Mouse (Mus musculus) heart, postnatal 25 days (tissue): ENCODE data around the gene Slco2a1. TPM values are rescaled to one million over a fixed set of nuclear protein-coding genes. Genes with fewer than 3 reads are reported as not detected.

Experiments used
- DNase-seq: peaks from one replicate; pipeline ENCODE4 v3.0.0; 2022; ENCODE audit warnings: low spot score
- intact Hi-C: fragments of 180-260 bp; cut with DNase I; formaldehyde crosslinking; loops from one replicate; pipeline ENCODE4 v1.15.1; 2025
- total RNA-seq, 2 experiments: library from RNA; stranded (reverse); gene quantifications; 2 replicates each; pipeline ENCODE4 v1.2.3; 2021

The Slco2a1 gene
- total RNA-seq, 2 experiments from 2014 or later = 4.8 to 5.6 TPM

GRCm38 (mm10) chr9:103030041-103030440, 41.5 kb downstream of the Slco2a1 start:
- intact Hi-C loops = no loop called here
- DNase-seq = no peak

DNA sequence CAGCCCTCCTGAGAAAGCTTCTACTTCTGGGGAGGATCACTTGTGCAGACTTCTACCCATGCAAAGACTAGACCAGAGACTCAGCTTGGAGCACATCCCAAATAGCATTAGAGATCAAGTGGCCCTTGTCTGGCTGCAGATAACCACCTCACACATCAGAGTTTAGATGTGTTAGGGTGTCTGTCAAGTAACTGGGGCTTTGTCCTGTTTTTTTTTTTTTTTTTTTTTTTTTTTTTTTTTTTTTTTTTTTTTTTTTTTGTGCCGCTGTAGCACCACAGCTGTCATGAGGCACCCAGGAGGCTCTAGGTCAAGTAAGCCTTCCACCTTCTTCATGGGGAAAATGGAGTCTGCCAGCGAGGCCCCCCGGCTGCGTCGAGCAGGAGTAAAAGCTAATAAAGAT, 42.7 kb downstream of the Slco2a1 start:
- intact Hi-C loops = no loop called here
- no peak for DNase-seq

DNA sequence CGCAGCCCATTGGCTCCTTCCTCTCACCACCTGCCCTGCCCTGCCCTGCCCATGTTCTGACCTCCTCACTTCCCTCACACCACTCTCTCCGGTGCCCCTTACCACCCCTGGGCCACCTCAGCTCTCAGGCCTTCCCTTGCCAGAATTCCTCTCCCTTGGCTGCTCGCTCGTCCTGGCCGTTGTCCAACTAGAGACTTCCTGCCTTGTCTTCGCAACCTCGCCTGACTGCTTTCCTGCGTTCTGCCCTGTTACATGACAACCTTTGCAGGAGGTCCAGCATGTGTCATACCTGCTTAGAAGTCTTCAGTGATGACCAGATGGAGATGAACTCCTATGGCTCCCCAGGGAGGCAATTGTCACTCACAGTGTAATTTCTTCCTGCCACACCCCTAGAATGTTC, 43.7 kb downstream of the Slco2a1 start:
- DNase-seq = peak; percentile 28
- intact Hi-C loops = no loop called here

GRCm38 (mm10) chr9:103033381-103033780, 44.9 kb downstream of the Slco2a1 start:
- no peak for DNase-seq
- intact Hi-C loops = no loop called here

DNA sequence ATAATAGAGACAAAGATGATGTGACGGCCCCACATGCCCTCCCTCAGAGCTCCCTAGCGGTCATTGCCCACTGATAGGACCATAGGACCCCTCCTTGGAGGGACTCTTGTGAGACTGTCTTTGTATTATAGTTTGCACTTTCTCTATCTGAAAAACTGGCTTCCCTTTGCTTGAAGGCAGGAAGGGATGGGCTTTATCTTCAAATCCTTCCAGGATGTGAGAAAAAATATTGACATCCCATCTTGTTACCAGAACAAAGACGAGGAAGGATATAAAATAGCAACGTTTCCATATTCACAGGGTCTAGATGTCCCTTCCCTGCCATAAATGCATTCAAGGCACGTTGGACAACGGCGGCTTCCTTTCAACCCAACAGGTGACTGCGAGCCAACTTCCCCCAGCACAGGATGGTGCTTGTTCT, 48.5 kb downstream of the Slco2a1 start:
- DNase-seq = no peak
- intact Hi-C loops = no loop called here

DNA sequence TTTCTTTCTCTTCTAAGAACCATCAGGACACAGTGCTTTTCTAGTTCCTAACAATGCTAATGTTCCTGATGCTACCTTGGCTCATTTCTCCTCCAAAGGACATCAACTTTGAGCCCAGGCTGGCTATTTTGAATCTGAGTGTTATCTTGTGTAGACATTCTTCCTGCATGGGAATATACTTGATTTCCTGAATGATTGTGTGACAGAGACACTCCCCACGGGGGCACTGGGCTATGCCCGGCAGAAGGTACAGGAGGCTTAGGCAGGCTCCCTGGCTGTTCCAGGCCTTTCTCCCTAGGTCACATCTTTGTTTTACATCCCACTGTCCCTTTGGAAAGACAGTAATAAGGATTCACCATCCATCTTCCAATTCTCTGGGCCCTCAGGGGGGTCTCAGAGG, 49.8 kb downstream of the Slco2a1 start:
- no peak for DNase-seq
- intact Hi-C loops = no loop called here

- intact Hi-C loops = no loop called here
- DNase-seq = no peak
Measured at GRCm38 (mm10) chr9:103038705-103039104, 50.2 kb downstream of the Slco2a1 start.

- no peak for DNase-seq
- intact Hi-C loops = no loop called here
Measured at GRCm38 (mm10) chr9:103040581-103040980, 52.1 kb downstream of the Slco2a1 start.

- DNase-seq = no peak
- intact Hi-C loops = no loop called here
Measured at GRCm38 (mm10) chr9:103045406-103045805, 56.9 kb downstream of the Slco2a1 start.

DNA sequence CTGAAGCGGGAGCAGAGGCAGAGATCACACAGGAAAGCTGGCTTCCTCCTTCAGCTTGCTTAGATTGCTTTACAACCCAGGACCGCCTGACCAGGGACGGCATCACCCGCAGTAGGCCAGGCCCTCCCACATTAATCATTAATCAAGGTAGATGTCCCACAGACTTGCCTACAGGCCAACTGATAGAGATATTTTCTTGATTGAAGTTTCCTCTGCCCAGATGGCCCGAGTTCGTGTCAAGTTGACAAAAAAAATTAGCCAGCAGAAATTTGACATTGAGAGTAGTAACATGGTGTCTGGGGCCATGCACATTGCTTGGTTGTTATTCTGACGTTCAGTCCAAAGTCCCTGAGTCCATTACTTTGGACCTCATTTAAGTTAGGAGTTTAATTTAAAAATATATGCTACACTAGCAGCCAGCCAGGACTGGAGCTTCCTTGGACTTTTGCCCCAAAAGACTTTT, 60.6 kb downstream of the Slco2a1 start:
- DNase-seq = no peak
- intact Hi-C loops = no loop called here

DNA sequence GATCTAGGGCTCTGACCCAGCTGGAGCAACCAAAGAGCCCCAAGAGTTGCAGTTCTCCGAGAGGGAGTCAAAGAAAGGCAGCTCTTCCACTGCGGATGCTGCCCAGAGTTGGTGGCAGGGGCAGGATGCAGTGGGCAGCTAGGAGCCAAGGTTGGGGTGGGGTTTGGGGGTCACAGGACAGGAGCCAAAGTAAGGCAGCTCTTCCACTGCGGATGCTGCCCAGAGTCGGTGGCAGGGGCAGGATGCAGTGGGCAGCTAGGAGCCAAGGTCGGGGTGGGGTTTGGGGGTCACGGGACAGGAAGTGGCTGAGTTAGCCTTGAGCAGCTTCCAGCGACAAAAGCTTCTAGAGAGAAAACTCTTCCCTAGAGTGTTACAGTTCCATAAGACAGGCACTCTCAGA, 65.3 kb downstream of the Slco2a1 start:
- intact Hi-C loops = no loop called here
- DNase-seq = no peak

DNA sequence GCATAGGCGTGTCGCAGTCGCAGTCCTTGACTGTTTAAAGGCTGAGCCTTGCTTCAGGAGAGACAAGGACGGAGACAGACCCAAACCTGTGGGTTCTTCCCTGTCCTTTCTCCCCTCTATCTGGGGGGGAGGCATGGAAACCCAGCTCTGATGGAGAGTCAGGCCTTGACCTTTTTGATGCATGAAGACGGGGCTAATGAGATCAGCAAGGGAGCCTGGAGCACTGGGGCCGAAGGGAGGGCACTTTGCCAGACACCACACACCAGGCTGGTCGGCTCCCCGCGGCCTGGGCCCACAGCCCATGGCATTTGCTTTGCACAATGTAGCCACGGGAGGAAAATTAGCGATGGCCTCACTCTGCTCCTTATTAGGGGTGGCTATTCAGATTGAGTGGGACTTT, 66.5 kb downstream of the Slco2a1 start:
- DNase-seq = no peak
- intact Hi-C loops = no loop called here

GRCm38 (mm10) chr9:103056164-103056563, 67.7 kb downstream of the Slco2a1 start:
- no peak for DNase-seq
- intact Hi-C loops = loop anchor here (2.0 kb wide), 1 partner anchor 37 kb away; no protein-coding TSS in a partner anchor

GRCm38 (mm10) chr9:103060551-103060950, 72.0 kb downstream of the Slco2a1 start:
- no peak for DNase-seq
- intact Hi-C loops = no loop called here

DNA sequence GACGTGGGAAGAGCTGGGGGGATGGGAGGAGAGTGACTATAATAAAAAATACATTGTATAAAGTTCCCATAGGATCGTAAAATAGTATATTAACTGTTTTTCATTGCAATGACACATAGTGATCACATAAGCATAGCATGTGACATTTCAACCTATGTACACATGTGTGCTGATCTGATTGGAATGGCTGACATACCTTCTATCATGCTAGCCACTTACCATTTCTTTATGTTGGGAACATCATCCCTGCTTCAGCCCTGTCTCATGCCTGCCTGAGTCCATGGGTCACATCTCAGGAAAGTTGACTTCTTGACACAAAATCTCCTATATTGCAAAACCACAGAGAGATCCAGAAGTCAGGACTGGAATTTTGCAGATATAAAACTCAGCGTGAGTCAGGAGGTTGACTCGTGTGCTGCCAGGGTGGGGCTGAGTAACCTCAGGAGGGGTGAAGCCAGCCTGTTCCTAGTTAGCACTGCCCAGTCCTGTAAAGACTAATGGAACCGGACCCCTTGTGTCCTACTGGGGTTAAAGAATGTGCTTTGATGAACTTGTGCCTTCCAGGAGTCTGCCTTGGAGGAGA, 73.0 kb downstream of the Slco2a1 start:
- no peak for DNase-seq
- intact Hi-C loops = no loop called here

DNA sequence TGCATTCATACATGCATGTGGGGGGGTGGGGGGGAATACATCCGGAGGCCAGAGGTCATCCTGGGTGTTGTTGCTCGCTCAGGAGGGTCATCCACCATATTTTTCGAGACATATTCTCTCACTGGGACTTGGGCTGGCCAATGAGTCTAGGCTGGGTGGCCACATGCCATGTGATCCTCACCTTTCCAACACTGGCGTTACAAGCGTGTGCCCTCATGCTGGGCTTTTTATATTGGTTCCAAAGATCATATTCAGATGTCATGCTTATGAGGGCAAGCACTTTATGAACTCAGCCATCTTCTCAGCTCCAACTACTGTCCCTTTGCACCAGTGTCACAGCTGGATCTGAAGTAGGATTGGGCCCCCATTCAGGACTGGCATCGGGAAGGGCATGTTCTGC, 75.1 kb downstream of the Slco2a1 start:
- DNase-seq = no peak
- intact Hi-C loops = no loop called here

DNA sequence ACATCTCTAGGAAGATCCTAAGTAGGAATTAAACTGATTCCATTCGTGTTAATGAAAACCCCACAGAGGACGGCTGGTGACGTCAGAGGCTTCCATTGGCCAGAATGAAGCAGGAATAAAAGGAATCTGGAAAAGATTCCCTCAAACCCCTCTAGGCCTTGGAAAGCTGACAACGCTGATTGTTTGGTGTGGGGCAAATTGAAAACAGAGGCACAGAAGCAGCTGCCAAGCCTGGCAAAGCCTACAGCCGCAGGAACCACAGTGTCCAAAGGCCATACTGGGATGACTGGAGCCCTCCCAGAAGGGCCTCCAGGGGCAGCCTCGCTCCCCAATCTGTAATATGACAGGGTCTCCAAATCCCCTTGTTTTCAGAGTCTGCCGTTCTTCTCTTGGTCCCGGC, 78.3 kb downstream of the Slco2a1 start:
- intact Hi-C loops = no loop called here
- DNase-seq = no peak

DNA sequence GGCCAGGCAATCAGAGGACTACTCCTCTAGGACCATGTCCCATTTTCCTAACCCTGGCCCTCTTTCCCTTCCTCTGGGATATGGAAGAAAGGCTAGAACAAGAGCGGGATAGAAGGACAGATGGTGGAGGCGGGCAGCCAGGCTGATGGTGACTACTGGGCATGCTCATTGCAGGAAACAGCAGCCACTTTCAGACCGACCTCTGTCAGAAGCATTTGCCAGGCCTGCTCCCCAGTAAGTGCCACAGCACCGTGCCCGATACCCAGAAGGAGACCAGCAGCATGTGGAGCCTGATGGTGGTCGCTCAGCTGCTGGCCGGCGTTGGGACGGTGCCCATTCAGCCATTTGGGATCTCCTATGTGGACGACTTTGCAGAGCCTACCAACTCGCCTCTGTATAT, 79.1 kb downstream of the Slco2a1 start:
- no peak for DNase-seq
- intact Hi-C loops = no loop called here

DNA sequence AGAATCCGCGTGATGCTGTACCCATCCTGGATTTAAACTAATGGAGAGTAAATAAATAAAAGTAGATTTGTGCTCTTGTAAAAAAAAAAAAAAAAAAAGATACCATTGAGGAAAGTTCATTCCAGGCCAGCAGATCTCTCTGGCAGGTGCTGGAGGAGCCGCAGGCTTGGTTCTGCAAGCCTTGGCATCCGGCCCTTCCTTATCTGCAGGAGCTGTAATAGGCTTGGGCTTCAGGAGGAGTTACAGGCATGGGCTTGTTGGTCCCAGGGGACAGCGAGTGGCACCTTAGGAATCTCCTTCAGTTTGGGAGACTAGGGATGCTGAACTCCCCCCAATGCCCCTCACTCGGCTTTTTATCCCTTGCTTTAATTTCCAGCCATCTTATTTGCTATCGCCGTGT, 80.3 kb downstream of the Slco2a1 start:
- intact Hi-C loops = no loop called here
- no peak for DNase-seq

- intact Hi-C loops = no loop called here
- no peak for DNase-seq
Measured at GRCm38 (mm10) chr9:103071541-103072203, 83.2 kb downstream of the Slco2a1 start.

- intact Hi-C loops = no loop called here
- no peak for DNase-seq
Measured at GRCm38 (mm10) chr9:103072204-103072599, 83.7 kb downstream of the Slco2a1 start.

- intact Hi-C loops = no loop called here
- DNase-seq = no peak
Measured at GRCm38 (mm10) chr9:103072926-103073515, 84.5 kb downstream of the Slco2a1 start.
